Mouse (Mus musculus) heart, postnatal 36 days (tissue): Measurements from ENCODE around the gene Fut1. TPM values are rescaled to one million over a fixed set of nuclear protein-coding genes. Genes with fewer than 3 reads are reported as not detected.
"Not testable (repeated sequence)": the region's sequence is repeated elsewhere in the genome, so short reads cannot be mapped to it uniquely, and the experiment has no call there.

Experiments used
- DNase-seq, 2 experiments: peaks; one replicate each; pipeline ENCODE4 v3.0.0; 2021 to 2022
- intact Hi-C: fragments of 180-260 bp; cut with DNase I; formaldehyde crosslinking; loops from one replicate; pipeline ENCODE4 v1.15.1; 2025
- total RNA-seq, 2 experiments: library from RNA; stranded (reverse); gene quantifications; 2 replicates each; pipeline ENCODE4 v1.2.3; 2021

The Fut1 gene
- total RNA-seq, 2 experiments from 2014 or later = not detected

GRCm38 (mm10) chr7:45660746-45661478 lies 43.8 kb downstream of the Fut1 start:
- DNase-seq = no peak
- intact Hi-C loops = no loop called here

GRCm38 (mm10) chr7:45661702-45662101 lies 44.6 kb downstream of the Fut1 start:
- intact Hi-C loops = not testable (repeated sequence)

GRCm38 (mm10) chr7:45665303-45666138 lies 48.4 kb downstream of the Fut1 start:
- no peak for DNase-seq
- intact Hi-C loops = no loop called here

More at GRCm38 (mm10) chr7:45661702-45662101, 44.6 kb downstream of the Fut1 start:
- not testable (repeated sequence) for DNase-seq

- DNase-seq = no peak
- intact Hi-C loops = no loop called here
Measured at GRCm38 (mm10) chr7:45666161-45666560, 49.1 kb downstream of the Fut1 start, which contains the start of gene Fut2. TSS of gene Fut2 (minus strand) at chr7:45666394.

- no peak for DNase-seq
- intact Hi-C loops = no loop called here
Measured at GRCm38 (mm10) chr7:45667761-45668160, 50.7 kb downstream of the Fut1 start.

- intact Hi-C loops = no loop called here
- no peak for DNase-seq
Measured at GRCm38 (mm10) chr7:45668921-45669320, 51.8 kb downstream of the Fut1 start.

Other genes with a start within 250 kb of the Fut1 start
- gene Lin7b, start 246.7 kb upstream of the Fut1 start, total RNA-seq = 1 to 10 TPM; 1.3 to 1.7 TPM
- 10 to 100 TPM; 92.8 to 95.9 TPM for gene Snrnp70, start 221.5 kb upstream of the Fut1 start, total RNA-seq
- gene Kcna7, start 211.6 kb upstream of the Fut1 start, total RNA-seq = 1 to 10 TPM; 4.5 to 5.8 TPM
- gene Ntf5, start 203.6 kb upstream of the Fut1 start, total RNA-seq = under 1 TPM in 1 of 2 experiments, not detected in 1; 0.30 TPM
- not detected for gene Lhb, start 196.5 kb upstream of the Fut1 start, total RNA-seq
- gene Gys1, start 182.4 kb upstream of the Fut1 start, total RNA-seq = 100 to 1,000 TPM in 1 of 2 experiments, 10 to 100 TPM in 1; 96.0 to 102 TPM
- 10 to 100 TPM; 22.5 to 23.7 TPM for gene Ruvbl2, start 179.2 kb upstream of the Fut1 start, total RNA-seq
- gene Ftl1, start 157.4 kb upstream of the Fut1 start, total RNA-seq = 100 to 1,000 TPM; 246 to 262 TPM
- 10 to 100 TPM; 26.9 to 28.5 TPM for gene Bax, start 150.4 kb upstream of the Fut1 start, total RNA-seq
- gene Tulp2, start 135.4 kb upstream of the Fut1 start, total RNA-seq = under 1 TPM in 1 of 2 experiments, not detected in 1; 0.16 TPM
- gene Gm45808, start 130.5 kb upstream of the Fut1 start, total RNA-seq = 1 to 10 TPM; 5.4 to 5.8 TPM
- gene Dhdh, start 128.5 kb upstream of the Fut1 start, total RNA-seq = 1 to 10 TPM; 7.6 to 7.7 TPM
- gene Nucb1, start 106.9 kb upstream of the Fut1 start, total RNA-seq = 100 to 1,000 TPM; 140 to 148 TPM
- gene Ppp1r15a, start 91.0 kb upstream of the Fut1 start, total RNA-seq = 10 to 100 TPM; 32.0 to 32.9 TPM
- 1 to 10 TPM; 2.7 to 3.2 TPM for gene Plekha4, start 91.0 kb upstream of the Fut1 start, total RNA-seq
- under 1 TPM; 0.41 to 0.67 TPM for gene Hsd17b14, start 62.4 kb upstream of the Fut1 start, total RNA-seq
- 100 to 1,000 TPM; 232 to 235 TPM for gene Bcat2, start 47.1 kb upstream of the Fut1 start, total RNA-seq
- gene Fgf21, start 1.8 kb upstream of the Fut1 start, total RNA-seq = not detected
- under 1 TPM in 1 of 2 experiments, not detected in 1; 0.30 TPM for gene Izumo1, start 4.5 kb downstream of the Fut1 start, total RNA-seq
- gene Rasip1, start 10.2 kb downstream of the Fut1 start, total RNA-seq = 10 to 100 TPM; 30.0 to 31.8 TPM
- gene Mamstr, start 22.7 kb downstream of the Fut1 start, total RNA-seq = 1 to 10 TPM; 4.3 to 7.5 TPM
- 1 to 10 TPM in 1 of 2 experiments, under 1 TPM in 1; 0.28 to 2.0 TPM for gene Fut2, start 49.1 kb downstream of the Fut1 start, total RNA-seq
- under 1 TPM in 1 of 2 experiments, not detected in 1; 0.22 TPM for gene Ntn5, start 66.7 kb downstream of the Fut1 start, total RNA-seq
- gene Sec1, start 77.1 kb downstream of the Fut1 start, total RNA-seq = under 1 TPM in 1 of 2 experiments, not detected in 1; 0.22 TPM
- gene Car11, start 82.6 kb downstream of the Fut1 start, total RNA-seq = 1 to 10 TPM; 6.2 to 6.7 TPM
- gene Dbp, start 87.8 kb downstream of the Fut1 start, total RNA-seq = 100 to 1,000 TPM in 1 of 2 experiments, 10 to 100 TPM in 1; 44.4 to 158 TPM
- 100 to 1,000 TPM; 550 to 591 TPM for gene Rpl18, start 98.2 kb downstream of the Fut1 start, total RNA-seq
- 10 to 100 TPM; 16.2 to 18.7 TPM for gene Sphk2, start 100.7 kb downstream of the Fut1 start, total RNA-seq
- gene Fam83e, start 103.9 kb downstream of the Fut1 start, total RNA-seq = under 1 TPM; 0.17 to 0.30 TPM
- gene Spaca4, start 108.5 kb downstream of the Fut1 start, total RNA-seq = not detected
- under 1 TPM; 0.14 TPM for gene Lmtk3, start 166.4 kb downstream of the Fut1 start, total RNA-seq
- gene Sult2b1, start 167.4 kb downstream of the Fut1 start, total RNA-seq = not detected
- 10 to 100 TPM; 67.2 to 73.0 TPM for gene Cyth2, start 197.3 kb downstream of the Fut1 start, total RNA-seq
- under 1 TPM; 0.67 to 0.98 TPM for gene Kcnj14, start 207.5 kb downstream of the Fut1 start, total RNA-seq
- gene Grwd1, start 213.7 kb downstream of the Fut1 start, total RNA-seq = 10 to 100 TPM; 11.5 to 11.6 TPM